Mouse (Mus musculus) midbrain, embryonic 16.5 days (tissue): Measurements from ENCODE around the gene Tex21. TPM values are rescaled to one million over a fixed set of nuclear protein-coding genes. Genes with fewer than 3 reads are reported as not detected.
"Not testable (repeated sequence)": the region's sequence is repeated elsewhere in the genome, so short reads cannot be mapped to it uniquely, and the experiment has no call there.

Experiments used
- ATAC-seq: fragments of 200-750 bp; cut with Nextera tagmentation; 2 replicates; pipeline ENCODE4 v1.8.0; 2017; ENCODE audit warnings: moderate TSS enrichment
- H3K27ac ChIP-seq: fragments of 300-500 bp; sonication (generic); 2 replicates; pipeline ENCODE4 v1.5.1; 2014; ENCODE audit warnings: mild to moderate bottlenecking, low read length, mixed read lengths
- H3K27me3 ChIP-seq: fragments of 300-500 bp; sonication (generic); 2 replicates; pipeline ENCODE4 v1.6.1; 2014; ENCODE audit warnings: low read depth, low read length, mixed read lengths; ENCODE audit not compliant: control insufficient read depth, insufficient read depth
- H3K36me3 ChIP-seq: fragments of 300-500 bp; sonication (generic); 2 replicates; pipeline ENCODE4 v1.6.1; 2014; ENCODE audit warnings: mild to moderate bottlenecking, low read length, moderate library complexity, mixed read lengths; ENCODE audit not compliant: control insufficient read depth, insufficient read depth
- H3K4me1 ChIP-seq: fragments of 300-500 bp; sonication (generic); 2 replicates; pipeline ENCODE4 v1.6.1; 2014; ENCODE audit warnings: mild to moderate bottlenecking, low read length, mixed read lengths; ENCODE audit not compliant: control insufficient read depth, insufficient read depth
- H3K4me2 ChIP-seq: fragments of 300-500 bp; sonication (generic); 2 replicates; pipeline ENCODE4 v1.6.1; 2014; ENCODE audit warnings: mild to moderate bottlenecking, low read length, mixed read lengths
- H3K4me3 ChIP-seq: fragments of 300-500 bp; sonication (generic); 2 replicates; pipeline ENCODE4 v1.5.1; 2014; ENCODE audit warnings: low read depth, mild to moderate bottlenecking, low read length, moderate library complexity, mixed read lengths
- H3K9ac ChIP-seq: fragments of 300-500 bp; sonication (generic); 2 replicates; pipeline ENCODE4 v1.6.1; 2014; ENCODE audit warnings: low read depth, low read length, mixed read lengths
- H3K9me3 ChIP-seq: fragments of 300-500 bp; sonication (generic); replicated peaks from 2 replicates; pipeline ENCODE4 v1.6.1; 2014; ENCODE audit warnings: mild to moderate bottlenecking, low read length, mixed read lengths; ENCODE audit not compliant: control insufficient read depth, poor library complexity, severe bottlenecking
- WGBS: fragments of 180-500 bp; shearing (Covaris S2); extraction: QIAGEN DNeasy Blood & Tissue Kit; methylation state at CpG from one replicate; pipeline ENCODE4 v1.1.7; 2014; 5-methylcytosine and 5-hydroxymethylcytosine counted together
- polyA plus RNA-seq: library from polyadenylated mRNA; unstranded; fragments of >200 nt; fragmentation: Nextera tagmentation; extraction: Ambion mirVana; gene quantifications from 2 replicates; pipeline ENCODE4 v1.2.1, GENCODE M21; 2015

Gene Tex21
- polyA plus RNA-seq, 1 experiment from 2014 or later = not detected

DNA sequence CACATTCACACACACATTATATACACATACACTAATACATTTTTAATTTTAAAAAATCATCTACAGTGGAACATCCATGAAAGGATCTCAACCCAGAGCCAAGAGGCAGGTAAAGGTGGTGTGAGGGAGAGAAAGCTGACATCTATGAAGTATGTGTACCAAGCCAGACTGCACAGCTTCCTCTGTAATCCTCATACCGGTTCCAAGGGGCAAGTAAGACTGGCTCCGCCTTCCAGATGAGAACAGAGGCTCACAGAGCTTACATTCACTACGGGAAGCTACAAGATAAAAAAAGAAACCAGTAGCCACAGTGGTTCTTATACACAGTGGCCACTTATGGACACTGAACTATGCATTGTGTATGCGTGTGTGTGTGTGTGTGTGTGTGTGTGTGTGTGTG lies 67.0 kb downstream of the Tex21 start:
- Histone ChIP-seq H3K9me3 (no peaks in the 10 kb centered on the region), H3K4me1 (no peaks in the 10 kb centered on the region; the same call in 1 of the 2 replicates), H3K4me3 (no peak overlapping the region), H3K27me3 (no peaks in the 10 kb centered on the region), H3K27ac (no peak overlapping the region), H3K9ac (no peak overlapping the region), H3K36me3 (no peaks in the 10 kb centered on the region), H3K4me2 (no peak overlapping the region)
- ATAC-seq = no peak
- WGBS = 69% methylated on average over 4 of the region's 4 CpGs

DNA sequence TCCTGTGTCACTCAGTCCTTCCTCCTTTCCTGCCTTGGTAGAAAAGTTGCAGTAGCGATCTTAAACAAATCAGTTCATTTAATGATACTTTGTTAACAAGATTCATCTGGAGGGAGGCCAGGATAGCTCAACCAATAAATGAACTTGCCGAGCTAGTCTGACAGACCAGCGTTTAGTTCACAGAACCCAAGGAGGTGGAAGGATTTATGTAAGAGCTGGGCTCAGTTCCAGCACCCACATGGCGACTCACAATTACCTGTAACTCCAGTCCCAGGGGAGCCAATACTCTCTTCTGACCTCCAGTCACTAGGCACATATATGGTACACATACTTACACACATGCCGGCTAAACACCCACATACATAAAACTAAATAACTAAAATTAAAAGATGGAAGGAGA lies 67.5 kb downstream of the Tex21 start:
- ATAC-seq = no peak
- 80% methylated on average over 5 of the region's 5 CpGs for WGBS
- H3K4me1 ChIP-seq = no peaks in the 10 kb centered on the region; the same call in 1 of the 2 replicates
- H3K27me3 ChIP-seq = no peaks in the 10 kb centered on the region
- H3K27ac ChIP-seq = no peak overlapping the region
- H3K36me3 ChIP-seq = no peaks in the 10 kb centered on the region
- no peaks in the 10 kb centered on the region for H3K9me3 ChIP-seq
- no peak overlapping the region for H3K4me3 ChIP-seq
- H3K4me2 ChIP-seq = no peak overlapping the region
- no peak overlapping the region for H3K9ac ChIP-seq

- H3K9me3 ChIP-seq = no peaks in the 10 kb centered on the region
- peak overlapping the region; percentile 45; the same call in 1 of the 2 replicates for H3K4me3 ChIP-seq
- no peaks in the 10 kb centered on the region; the same call in 1 of the 2 replicates for H3K4me1 ChIP-seq
- 35% methylated on average over 14 of the region's 16 CpGs for WGBS
- no peaks in the 10 kb centered on the region for H3K36me3 ChIP-seq
- peak overlapping the region; percentile 93 for H3K4me2 ChIP-seq
- peak; percentile 80 for ATAC-seq
- H3K27me3 ChIP-seq = no peaks in the 10 kb centered on the region
- no peak overlapping the region for H3K27ac ChIP-seq
- no peak overlapping the region for H3K9ac ChIP-seq
Measured at GRCm38 (mm10) chr12:76177864-76178518, 68.6 kb downstream of the Tex21 start.

- Histone ChIP-seq H3K4me1 (no peaks in the 10 kb centered on the region; the same call in 1 of the 2 replicates), H3K4me3 (peak within 1 kb of the TSS; percentile 45), H3K27me3 (no peaks in the 10 kb centered on the region), H3K9me3 (no peaks in the 10 kb centered on the region), H3K27ac (no peak within 1 kb of the TSS), H3K9ac (peak within 1 kb of the TSS; percentile 54), H3K4me2 (peak within 1 kb of the TSS; percentile 93), H3K36me3 (no peaks in the 10 kb centered on the region)
- WGBS = under 1% methylated on average over 39 of the region's 39 CpGs
- peak; percentile 80 for ATAC-seq
Measured at GRCm38 (mm10) chr12:76177000-76177863, 69.3 kb downstream of the Tex21 start, which contains the start of gene Esr2. Gene Esr2, minus strand, starts transcription at chr12:76177259.

- Histone ChIP-seq H3K27ac (no peak overlapping the region), H3K9ac (no peak overlapping the region), H3K4me1 (no peaks in the 10 kb centered on the region; the same call in 1 of the 2 replicates), H3K36me3 (no peaks in the 10 kb centered on the region), H3K9me3 (no peaks in the 10 kb centered on the region), H3K27me3 (no peaks in the 10 kb centered on the region), H3K4me3 (no peak overlapping the region), H3K4me2 (no peak overlapping the region)
- 59% methylated on average over 5 of the region's 5 CpGs for WGBS
- ATAC-seq = no peak
Measured at GRCm38 (mm10) chr12:76165641-76166040, 80.9 kb downstream of the Tex21 start.

GRCm38 (mm10) chr12:76152389-76152788 lies 94.2 kb downstream of the Tex21 start:
- H3K4me3 ChIP-seq = peak overlapping the region; percentile 37
- not testable (repeated sequence) for H3K4me1 ChIP-seq, H3K27me3 ChIP-seq, H3K27ac ChIP-seq, H3K36me3 ChIP-seq, H3K9me3 ChIP-seq
- H3K9ac ChIP-seq = peak overlapping the region; percentile 58
- ATAC-seq = peak; percentile 58; the same call in 1 of the 2 replicates
- H3K4me2 ChIP-seq = peak overlapping the region; percentile 66
- WGBS = 15% methylated on average over 30 of the region's 30 CpGs

Other genes starting within 250 kb of the Tex21 start
- gene Esr2, start 69.5 kb downstream of the Tex21 start, polyA plus RNA-seq = 0.26 and 0.44 TPM in 2 replicates
- 28.2 and 35.2 TPM in 2 replicates for gene Mthfd1, start 8.6 kb upstream of the Tex21 start, polyA plus RNA-seq
- 10.6 and 11.6 TPM in 2 replicates for gene Akap5, start 78.1 kb upstream of the Tex21 start, polyA plus RNA-seq
- 14.7 and 15.7 TPM in 2 replicates for gene Zbtb25, start 122.9 kb upstream of the Tex21 start, polyA plus RNA-seq
- 3.1 and 3.4 TPM in 2 replicates for gene Zbtb1, start 123.5 kb upstream of the Tex21 start, polyA plus RNA-seq
- 6.2 and 7.6 TPM in 2 replicates for gene Hspa2, start 157.4 kb upstream of the Tex21 start, polyA plus RNA-seq
- 1.3 and 1.9 TPM in 2 replicates for gene Ppp1r36, start 170.8 kb upstream of the Tex21 start, polyA plus RNA-seq